Mouse (Mus musculus) retina, adult 2 months (tissue): ENCODE data around the gene Ect2.

ENCODE experiments used
- DNase-seq: peaks from one replicate; pipeline ENCODE4 v3.0.0-alpha.2; 2012; ENCODE audit warnings: low read depth, low spot score

Gene Ect2

DNA sequence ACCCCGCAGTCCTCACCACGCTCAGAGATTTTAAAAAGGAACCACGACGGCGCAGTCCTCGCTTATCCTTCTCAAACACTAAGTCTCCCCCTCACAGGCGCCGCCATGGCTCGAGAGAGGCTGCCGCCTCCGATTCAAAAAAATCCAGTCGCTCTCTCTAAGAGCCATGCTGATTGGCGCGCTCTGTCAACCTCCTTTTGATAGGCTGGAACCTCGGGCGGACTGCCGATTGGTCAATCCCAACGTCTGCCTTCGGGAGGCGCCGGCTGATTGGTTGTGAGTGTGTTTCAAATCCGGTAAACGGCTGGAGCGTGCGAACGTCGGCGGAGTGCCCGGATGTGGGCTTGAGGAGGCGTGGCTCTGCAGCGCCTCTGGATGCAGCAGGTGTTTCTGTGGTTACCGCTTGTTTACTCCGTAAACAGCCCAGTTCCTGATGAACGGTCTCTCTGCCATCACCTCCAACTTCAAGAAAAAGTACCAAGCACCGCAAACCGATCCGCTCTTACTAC lies at the start of gene Ect2:
TSS of gene Ect2 (minus strand) at position 178 of the 509 bp plus-strand sequence.
- peak; percentile 97 for DNase-seq

DNA sequence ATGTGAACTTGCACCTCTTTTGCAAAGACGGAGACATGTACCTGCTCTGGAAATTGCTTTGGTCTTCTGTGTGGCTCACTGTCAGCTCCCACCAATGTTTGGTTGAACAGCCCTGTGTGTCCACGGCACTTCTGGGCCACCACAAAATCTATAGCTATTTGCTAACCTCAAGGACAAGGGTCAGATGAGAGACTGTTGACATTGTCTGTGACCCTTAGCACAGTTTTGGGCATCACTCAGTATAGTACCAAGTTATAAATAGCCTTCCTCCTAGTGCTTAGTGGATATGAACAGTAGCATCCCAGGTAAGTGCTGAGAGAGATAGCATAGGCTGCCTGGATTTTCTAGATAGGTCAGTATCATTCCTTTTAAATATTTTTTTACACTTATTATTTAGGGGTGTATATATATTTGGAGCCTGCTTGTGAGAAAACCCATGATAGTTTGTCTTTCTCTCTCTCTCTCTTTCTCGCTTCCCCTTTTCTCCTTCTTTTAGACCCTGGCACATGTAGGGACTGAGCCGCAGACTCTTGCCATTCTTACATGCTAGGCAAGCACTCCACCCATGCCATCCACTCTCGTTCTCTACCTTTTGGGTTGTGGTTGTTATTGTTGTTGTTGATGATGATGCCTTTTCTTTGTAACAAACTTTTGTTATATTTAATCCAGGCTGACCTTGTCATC lies 48.2 kb upstream of the Ect2 start:
- no peak for DNase-seq

GRCm38 (mm10) chr3:27199120-27199519 lies 45.4 kb upstream of the Ect2 start:
- DNase-seq: no peak

- no peak for DNase-seq
These were observed 44.1 kb upstream of the Ect2 start for GRCm38 (mm10) chr3:27197816-27198215.

DNA sequence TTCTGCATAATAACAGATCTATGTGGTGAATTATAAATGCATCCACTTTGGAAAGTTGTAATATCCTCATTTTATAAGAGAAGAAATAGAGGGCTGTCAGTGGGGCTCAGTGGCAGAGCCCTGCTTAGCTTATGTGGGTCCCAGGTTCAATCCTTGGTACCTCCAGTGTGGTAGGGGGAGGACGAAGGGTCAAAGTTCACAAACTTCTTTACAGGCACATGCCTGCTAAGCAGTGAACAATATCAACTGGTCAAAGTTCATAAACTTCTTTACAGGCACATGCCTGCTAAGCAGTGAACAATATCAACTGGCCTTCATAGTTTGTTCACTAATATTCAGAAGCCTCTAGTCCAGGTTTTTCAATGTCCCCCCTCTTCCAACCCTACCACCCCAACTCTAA lies 42.9 kb upstream of the Ect2 start:
- no peak for DNase-seq

GRCm38 (mm10) chr3:27195573-27196227 lies 42.0 kb upstream of the Ect2 start:
- no peak for DNase-seq

DNA sequence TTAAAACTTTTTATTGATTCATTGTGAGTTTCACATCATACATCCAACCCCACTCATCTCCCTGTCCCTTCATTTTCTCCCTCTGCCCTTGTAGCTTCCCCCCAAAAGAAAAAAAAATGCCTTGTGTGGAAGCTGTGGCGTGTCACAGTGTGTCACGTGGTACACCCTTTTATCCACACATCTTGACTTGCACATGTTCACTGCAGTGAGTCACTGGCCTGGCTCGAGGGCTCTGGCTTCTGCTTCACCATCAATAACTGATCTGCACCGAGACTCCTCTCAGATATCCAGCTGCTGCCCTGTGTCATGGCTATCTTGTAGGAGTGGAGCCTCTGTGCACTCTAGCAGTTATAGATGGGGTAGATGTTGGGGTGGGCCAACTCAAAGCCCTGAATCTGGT lies 41.5 kb upstream of the Ect2 start:
- no peak for DNase-seq

DNA sequence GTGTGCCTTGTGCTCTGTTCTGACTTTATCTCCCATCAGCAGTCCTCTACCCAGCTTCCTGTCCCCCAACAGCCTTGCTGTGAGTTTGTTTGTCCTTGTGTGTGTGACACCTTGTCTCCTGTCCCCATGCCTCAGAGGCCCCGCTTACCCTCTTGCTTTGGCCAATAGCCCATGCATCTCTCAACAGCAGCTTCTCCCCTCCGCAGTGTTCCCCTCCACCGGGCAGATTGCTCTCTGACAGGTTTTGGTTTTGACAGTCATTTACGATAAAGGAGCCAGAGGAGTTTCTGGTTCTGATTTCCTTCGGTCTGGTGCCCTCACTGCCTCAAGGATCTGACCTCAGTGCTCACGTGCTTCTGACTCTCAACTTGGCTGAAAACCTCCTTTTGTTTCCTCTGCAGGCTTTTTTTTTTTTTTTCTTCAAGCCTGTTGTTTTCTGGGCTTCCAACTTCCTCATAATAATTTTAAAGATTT lies 40.2 kb upstream of the Ect2 start:
- no peak for DNase-seq

- no peak for DNase-seq
These were observed 38.2 kb upstream of the Ect2 start for GRCm38 (mm10) chr3:27191856-27192255.

- DNase-seq: no peak
These were observed 37.2 kb upstream of the Ect2 start for GRCm38 (mm10) chr3:27190865-27191264.

DNA sequence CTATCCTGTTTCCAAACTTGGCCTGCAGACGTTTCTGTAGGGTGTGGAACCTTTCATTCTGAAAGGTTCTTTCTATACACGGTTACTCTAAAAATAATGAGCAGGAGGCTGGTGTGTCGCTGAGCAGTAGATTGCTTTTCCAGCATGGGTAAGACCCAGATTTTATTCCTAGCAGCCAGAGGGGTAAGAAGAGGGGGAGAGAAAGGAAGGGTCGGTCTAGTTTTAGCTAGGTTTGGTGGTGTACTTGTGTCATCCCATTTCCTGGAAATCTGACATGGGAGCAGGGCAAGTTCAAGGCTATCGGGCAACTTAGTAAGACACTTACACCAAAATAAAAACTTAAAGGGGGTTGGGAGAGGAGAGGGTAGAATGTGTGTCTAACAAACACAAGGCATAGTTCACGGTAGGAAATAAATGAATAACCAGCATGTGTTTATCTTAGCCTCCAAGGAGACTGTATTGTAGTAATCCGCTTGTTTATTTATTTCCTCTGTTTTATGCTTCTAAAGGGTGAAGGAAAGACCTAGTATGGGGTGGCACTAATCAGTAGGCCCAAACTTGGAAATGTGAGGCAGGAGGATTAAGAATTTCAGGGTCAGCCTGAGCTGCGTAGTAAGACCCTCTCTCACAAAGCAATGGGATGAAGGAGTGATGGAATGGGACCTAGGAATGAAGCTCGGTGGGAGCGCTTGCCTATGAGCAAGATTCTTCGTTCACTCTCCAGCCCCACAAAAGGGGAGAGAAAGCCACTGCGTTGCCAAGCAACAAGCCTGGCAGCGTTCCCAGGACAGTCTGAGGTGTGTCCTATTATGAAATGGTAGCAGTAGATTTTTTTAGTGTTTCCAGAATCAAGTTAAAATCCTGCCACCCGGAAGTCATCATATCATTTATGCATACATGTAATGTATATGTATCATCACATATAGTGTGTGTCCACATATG lies 35.9 kb upstream of the Ect2 start:
- no peak for DNase-seq

DNA sequence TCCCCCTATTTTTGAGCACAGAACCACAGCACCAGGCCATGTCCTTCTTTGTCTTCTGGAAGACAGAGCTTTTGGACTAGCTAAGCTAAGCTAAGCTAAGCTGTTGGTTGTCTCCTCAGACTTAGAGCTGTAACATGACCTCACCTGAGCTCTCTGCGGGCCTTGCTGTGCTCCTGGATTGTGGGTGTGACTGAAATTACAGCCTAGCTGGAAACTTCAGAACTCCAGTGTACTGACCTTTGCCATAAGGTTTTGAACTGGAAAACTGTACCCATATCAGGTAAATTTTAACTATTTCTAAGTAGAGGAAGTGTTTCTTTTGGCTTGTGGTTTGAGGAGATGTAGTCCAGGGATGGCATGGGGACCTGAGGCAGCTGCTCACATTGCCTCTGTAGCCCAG lies 34.7 kb upstream of the Ect2 start:
- DNase-seq: no peak

DNA sequence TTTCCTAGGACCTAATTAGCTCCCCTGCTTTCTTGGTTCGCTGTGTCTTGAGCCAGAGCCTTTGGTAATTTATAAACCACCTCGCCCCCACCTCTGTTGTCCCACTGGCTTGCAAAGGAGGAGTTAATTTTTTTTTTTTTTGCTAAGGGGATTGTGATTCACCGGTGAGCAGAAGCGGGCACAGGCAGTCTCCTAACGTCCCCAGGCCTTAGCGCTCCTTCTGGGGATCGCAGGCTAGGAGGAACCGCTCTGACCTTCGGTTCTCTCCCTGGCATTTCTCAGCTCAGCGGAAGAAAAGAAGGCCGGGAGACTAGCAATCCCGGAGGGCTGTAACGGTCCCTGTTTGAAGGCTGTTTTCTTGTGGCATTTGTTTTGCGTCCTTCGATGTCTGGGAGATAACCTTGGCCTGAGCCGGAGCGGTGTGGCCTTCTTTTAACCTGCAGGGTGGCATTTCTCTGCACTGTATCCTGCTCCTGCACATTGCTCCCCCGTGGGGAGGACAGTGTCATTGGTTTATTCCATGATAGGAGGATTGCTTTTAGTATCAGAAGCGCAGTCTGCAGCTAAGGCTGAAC lies 30.0 kb upstream of the Ect2 start:
- DNase-seq: no peak

DNA sequence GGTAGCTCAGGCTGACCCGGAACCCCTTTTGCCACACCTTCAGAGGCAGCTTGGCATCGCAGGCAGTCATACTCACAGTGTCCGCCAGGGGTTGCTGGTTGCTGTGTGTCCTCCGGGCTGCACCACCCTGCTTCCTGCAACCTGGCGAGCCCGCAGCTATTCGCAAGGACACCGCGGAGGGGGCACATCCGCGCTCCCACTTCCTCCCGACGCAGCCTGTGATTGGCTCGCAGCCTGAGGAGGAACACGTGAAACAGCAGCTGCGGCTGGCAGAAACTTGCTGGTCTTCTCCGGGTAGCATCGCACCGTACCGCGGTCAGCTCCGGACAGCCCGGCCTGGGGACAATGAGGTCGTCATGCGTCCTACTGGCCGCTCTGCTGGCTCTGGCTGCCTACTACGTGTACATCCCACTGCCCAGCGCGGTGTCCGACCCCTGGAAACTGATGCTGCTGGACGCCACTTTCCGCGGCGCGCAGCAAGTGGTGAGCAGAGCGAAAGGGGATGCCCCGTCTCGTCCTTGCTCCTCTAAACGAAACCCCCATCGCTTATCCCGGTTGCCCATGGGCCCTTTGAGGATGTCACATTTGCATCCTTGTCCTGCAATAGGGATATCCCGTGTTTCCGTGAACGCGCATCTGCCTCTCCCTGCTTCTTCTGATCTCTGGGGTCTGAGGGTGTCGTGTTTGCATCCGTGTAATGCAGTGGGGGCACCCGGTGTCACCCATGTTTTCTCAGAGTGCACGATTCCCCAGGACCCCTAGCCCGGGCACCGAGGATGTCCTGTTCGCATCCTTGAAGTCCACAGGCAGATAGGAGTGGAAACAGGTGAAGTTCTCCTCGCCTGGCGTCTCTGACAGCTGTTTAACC lies 29.3 kb upstream of the Ect2 start, which contains the start of gene Nceh1:
TSS of gene Nceh1 (plus strand) at position 233 of the 868 bp plus-strand sequence.
- peak; percentile 74 for DNase-seq

- DNase-seq: no peak
These were observed 26.0 kb upstream of the Ect2 start for GRCm38 (mm10) chr3:27179711-27180110.

DNA sequence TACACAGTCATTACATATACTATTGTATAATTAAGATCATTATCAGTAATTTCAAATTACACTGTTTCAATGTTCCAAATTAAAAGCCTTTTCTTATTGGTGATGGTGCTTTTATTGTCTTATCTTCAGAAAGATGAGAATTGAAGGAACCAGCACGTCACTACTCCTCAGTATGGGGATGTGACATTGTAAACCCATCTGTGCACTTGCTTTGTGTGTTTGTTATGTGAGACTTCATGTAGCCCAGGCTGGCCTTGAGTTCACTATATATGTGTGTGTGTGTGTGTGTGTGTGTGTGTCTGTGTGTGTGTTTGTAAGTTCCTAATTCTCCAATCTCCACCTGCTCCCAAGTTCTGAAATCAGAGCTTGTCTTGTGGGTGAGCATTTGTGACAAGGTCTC lies 16.6 kb upstream of the Ect2 start:
- no peak for DNase-seq

GRCm38 (mm10) chr3:27165481-27166065 lies 11.9 kb upstream of the Ect2 start:
- DNase-seq: no peak

DNA sequence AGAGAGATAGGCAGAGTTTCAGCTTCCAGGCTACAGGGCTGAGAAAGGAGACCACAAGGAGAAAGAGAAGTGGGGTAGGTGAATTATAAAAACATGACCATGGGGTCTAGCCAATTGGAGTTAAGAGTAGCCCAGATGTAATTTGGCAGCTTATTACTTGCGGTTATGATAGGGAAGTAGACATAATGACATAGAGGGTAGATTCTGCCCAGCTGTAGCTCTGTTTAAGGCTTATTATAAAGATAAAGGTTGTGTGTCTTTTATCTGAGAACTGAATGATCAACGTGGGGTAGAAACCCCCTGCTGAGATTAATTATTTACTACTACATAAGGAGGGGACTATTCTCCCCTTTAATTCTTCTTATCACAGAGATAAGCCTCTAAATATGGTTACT lies 8.7 kb upstream of the Ect2 start:
- no peak for DNase-seq

DNA sequence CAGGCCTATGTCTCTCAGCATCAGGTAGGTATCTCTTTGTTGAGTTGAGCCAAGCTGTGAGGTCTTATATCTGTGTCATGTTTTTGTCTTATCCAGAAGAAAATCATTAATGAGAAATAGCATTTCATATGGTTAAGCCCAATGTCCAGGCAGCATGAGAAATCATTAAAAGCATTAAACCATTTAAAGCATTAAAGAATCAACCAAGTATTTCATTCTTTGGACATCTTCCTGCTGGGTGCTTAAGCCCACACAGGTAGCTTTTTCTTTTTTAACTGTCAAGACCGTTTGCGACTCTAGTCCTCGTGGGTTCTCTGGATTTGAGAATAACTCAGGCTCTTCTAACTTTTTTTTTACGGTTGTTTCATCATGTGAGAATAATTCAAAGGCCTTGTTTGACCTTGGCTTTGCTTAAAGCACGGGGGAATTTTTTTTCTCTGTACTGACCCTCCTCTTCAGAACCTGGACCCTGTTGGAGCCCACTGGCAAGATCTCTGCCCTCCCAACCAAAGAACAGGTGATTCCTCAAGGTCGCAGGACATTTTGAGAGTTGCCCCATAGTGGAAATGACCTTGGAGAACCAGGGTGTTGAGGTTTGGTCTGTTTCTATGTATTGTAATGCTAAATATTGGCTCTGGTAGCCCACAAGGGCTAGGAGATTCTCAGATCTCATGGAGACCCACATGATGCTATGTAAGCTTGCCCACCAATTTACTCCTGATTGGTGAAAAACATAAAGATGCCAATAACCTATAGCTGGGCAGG lies 8.1 kb upstream of the Ect2 start:
- no peak for DNase-seq
